Mouse (Mus musculus): ENCODE measurements around the gene Hk1.

The Hk1 gene

DNA sequence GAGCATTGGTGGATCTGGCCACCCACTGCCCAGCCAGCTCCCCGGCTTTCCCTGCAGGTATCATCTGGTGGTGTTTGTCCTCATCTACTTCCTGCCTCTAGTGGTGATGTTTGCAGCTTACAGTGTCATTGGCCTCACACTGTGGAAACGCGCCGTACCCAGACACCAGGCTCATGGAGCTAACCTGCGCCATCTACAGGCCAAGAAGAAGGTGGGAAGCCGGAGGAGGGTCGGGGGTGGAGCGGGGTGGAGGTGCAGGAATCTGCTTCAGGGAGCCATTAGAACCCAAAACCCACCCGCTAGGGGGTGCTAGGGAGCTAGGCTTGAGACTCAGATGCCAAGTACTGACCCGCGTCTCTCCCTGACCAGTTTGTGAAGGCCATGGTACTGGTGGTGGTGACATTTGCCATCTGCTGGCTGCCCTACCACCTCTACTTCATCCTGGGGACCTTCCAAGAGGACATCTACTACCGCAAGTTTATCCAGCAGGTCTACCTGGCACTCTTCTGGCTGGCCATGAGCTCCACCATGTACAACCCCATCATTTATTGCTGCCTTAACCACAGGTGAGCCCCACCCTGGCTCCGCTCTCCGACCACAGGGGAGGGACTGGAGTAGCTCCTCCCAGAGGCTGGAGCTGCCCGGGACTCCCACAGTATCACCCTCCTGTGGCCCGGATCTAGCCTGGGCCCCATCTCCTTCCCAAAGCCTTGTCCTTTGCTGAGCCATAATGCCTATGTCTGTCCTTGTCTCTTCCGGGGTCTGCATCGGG is 118.4 kb downstream of the Hk1 start:
- peak; percentile 53 for DNase-seq

DNA sequence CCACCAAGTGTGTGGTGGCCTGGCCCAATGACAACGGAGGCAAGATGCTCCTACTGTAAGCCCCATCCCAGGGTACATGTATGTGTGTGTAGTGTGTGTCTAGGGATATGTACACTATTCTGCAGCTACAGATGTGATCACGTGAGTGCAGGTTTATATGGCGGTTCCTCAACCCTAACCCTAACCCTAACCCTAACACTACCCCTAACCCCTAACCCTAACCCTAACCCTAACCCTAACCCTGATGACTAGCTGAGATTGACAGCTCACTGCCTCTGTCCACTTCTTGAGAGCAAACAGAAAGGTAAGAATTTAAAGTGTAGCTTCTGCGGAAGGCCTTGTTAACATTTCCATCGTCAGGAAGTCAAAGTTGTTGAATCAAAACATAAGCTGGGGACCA is 121.4 kb downstream of the Hk1 start:
- no peak for DNase-seq

DNA sequence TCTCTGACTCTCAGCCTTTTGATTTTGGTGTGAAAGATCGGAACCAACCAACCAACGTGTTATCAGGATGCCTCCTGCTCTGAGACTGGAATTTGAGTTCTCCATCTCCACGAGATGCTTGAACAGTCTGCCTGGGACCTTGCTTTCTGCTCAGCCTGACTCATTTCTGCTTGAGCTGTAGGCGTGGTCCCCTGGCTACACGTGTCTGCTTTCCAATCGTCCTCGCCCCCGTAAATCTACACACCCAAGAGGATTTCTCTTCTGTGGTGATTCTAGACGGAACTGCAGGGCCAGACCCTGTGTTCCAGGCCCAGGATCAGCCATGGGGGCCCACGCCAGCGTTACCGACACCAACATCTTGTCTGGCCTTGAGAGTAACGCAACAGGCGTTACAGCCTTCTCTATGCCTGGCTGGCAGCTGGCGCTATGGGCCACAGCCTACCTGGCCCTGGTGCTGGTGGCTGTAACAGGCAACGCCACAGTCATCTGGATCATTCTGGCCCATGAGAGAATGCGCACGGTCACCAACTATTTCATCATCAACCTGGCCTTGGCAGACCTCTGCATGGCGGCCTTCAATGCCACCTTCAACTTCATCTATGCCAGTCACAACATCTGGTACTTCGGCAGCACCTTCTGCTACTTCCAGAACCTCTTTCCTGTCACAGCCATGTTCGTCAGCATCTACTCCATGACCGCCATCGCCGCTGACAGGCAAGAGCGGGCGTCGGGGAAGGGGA is 127.0 kb downstream of the Hk1 start:
- DNase-seq, result peak; percentile 29

DNA sequence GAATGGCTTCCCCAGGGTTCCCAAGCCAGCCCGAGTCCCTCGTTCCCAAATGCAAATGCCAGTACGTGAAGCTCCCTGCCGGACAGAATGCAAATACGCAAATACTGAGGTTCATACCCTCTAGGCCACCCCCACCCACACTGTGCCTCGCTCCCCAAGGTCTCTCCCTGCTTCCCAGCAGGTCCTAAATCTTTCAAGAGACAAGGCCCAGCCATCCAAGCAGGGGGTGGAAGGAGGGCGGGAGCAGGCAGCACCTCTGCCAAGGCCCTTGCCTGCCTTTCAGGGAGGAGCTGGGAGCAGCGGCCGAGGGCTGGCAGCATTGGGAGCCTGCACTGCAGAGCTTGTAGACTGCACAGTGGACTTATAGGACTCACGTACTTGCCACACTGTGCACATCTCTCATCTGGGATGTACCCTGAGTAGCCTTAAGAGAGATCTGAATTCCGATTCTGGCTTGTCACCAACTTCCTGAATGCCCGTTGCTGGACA is 127.7 kb downstream of the Hk1 start, which contains the start of gene Tacr2:
TSS of gene Tacr2 (plus strand) at position 439 of the 489 bp plus-strand sequence.
- DNase-seq, result no peak

DNA sequence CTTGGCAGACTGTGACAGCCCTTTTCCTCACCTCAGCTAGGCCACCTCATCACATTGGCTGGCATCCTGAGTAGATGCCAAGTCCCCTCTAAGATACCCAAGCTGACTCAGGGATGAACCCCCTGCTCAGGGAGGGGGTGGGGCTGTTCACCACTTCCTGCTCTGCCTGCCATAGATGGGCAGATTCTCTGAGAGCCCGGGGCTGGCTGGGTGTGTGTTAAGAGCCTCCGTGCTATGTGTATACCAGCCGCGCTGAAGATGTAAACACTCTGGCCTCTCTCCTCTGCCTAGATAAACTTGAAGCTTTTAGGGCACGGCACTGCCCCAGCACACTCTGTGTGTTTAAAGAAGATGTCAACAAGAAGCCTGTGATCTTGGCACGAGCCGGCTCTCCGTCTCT is 131.9 kb downstream of the Hk1 start:
- DNase-seq, result no peak

DNA sequence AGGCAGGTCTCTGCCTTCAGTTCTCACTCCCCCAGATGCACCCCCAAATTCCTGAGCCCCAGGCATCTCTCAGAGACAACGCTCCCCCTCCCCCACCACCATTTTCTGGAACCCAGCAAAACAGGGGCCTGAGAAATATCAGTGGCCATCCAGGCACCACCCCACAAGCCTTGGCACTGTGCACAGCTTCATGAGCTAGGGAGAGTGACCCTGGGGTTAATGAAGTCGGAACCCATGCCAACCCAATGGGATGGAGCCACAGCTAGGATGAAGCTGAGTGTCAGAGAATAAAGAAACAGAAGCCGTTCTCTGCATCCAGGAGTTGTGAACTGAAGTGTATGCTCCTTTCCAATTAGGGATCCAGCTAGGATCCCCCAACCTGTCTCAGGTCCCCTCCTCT is 132.6 kb downstream of the Hk1 start:
- no peak for DNase-seq

DNA sequence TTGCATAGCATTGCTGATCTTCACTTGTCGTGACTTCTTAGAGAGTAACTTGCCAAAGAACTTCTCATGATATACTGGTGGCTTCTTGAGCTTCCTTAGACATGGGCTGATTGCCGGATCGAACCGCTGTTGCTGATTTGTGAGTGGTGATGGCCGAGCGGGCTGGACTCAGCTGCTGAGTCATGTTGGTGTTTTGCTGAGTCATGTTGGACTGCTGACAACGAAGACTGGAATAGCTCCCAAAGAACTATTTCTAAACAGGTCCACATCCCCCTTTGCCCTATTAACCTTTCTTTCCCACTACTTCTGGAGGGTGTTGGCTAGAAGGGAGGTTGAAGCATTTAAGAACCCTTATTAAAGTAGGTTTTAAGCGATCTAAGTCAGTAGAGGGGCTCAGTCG is 135.6 kb downstream of the Hk1 start:
- DNase-seq, result no peak

DNA sequence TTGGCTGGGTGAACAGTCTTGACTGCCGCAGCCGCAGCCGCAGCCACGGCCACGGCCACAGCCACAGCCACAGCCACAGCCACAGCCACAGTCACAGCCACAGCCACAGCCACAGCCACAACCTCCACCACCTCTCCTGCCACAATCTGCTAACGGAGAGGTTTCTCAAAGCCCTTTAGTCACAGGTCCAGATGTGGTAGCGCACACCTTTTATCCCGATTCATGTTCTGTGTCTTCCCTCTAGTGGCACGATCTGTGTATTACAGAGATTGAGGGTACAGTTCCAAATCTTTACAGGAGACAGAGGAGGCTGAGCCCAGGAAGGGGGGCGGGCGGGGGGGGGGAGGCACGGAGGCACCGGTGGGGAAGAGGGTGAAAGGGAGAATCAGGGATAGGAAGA is 136.8 kb downstream of the Hk1 start:
- DNase-seq, result peak; percentile 46

DNA sequence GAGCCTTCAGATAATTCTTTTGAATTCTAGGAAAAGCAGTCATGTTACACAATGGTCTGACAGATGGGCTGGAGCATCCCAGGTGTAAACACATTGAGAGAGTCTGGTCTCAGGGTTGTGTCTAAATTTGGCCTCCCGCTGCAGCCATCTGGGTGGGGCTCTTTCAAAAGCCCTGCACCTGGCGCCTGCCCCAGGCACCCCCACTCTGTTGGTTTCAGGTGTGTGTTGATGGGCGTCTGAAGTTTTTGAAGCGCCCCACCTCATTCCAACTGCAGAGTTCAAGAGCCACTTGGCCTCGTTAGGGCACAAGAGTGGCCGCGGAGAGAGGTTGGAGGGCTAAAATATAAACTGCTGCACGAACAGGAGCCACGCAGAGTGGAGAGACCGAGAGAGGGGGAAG is 137.3 kb downstream of the Hk1 start:
- no peak for DNase-seq

DNA sequence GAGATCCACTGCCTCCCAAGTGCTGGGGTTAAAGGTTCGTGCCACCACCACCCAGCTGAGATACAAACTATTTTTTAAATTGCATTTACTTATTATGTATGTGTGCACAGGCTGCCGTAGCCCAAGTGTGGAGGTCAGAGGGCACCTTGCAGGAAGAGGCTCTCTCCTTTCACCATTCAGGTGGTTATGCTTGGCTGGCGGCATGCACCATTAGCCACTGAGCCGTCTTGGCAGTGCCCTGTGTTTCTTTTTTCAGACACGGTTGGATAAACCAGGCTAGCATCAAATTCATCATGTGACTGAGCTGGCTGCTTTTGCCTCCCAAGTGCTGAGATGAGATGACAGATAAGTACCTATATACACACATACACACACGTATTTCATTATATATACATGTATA is 140.4 kb downstream of the Hk1 start:
- no peak for DNase-seq

DNA sequence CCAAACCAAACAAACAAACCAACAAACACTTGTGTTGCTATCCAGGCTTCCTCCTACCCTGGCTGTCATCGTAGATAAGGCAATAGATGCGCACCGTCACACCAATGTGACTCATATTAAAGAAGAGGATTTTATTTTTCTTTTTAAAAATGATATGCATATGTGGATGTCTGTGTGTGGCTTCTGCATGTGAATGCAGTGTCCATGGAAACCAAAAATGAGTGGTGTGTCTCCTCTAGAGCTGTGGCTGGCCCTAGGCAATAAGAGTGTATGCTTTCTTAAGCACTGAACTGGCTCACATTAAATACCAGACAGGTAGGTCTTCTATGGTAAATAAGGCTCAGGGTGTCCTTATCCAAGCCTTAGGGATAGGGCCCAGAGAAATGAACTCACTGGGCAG is 141.0 kb downstream of the Hk1 start:
- no peak for DNase-seq

DNA sequence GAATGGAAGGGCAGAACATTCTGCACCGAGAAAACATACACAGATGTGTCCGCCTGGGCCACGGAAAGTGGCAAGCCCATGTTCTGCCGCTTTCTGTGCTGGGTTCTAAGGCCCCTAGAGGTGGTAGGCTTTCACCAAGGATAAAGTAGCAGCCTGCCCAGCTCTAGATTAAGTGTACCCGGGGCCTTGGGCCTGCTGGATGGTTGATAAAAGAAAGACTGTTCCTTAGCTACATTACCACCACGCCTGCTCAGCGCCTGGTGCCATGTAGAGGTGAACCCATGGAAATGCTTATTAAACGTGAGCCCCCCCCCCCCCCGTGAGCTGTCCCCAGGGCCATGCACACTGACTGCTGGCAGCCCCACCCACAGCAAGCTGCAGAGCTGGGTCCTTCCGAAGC is 142.5 kb downstream of the Hk1 start:
- no peak for DNase-seq

DNA sequence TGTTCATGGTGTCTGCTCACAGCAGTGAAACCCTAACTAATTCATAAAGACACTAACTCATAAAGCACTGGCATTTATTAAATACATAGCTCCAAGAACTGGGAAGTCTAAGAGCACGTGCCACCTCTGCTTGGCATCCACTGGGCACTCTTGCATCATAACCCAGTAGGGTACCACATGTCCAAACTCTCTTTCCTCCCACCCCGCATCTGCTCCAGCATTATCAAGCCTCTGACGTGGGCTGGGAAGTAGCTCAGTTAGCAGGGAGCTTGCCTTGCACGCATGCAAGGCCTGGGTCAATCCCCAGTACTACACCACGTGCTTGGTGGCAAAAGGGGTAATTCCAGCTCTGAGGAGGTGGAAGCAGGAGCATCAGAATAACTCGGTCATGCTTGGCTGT is 143.5 kb downstream of the Hk1 start:
- no peak for DNase-seq

DNA sequence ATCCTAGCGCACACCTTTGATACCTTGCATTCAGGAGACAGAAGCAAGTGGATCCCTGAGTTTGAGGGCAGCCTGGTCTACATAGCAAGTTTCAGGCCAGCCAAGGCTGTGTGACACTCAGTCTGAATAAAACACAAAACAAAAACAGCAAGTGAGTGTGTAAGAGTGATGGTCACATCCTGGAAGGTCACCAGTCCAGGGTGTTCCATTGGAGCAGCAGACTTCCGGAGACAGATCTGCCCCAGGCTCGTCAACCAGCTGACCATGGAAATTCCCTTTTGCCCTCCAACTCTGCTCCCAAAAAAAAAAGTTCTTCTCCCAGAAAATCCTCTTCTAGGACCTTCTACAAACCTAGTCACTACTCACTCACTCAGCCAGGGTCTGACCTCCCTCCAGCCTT is 147.9 kb downstream of the Hk1 start:
- DNase-seq, result no peak

DNA sequence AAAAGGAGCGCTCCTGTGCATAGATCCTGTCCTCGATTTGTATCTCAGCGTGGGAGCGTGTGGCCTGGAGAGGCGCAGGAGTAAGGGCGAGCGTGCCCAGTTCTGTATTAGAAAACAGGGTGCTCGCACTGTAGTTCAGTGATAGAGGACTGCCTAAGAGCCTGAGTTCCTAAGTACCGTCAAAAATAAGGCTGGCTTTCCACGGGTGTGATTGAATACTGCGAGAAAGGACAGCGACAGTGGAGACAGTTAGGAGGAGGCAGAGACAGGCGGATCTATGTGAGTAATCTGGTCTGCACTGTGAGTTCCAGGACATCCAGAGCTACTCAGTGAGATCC is 148.3 kb downstream of the Hk1 start:
- DNase-seq, result no peak

DNA sequence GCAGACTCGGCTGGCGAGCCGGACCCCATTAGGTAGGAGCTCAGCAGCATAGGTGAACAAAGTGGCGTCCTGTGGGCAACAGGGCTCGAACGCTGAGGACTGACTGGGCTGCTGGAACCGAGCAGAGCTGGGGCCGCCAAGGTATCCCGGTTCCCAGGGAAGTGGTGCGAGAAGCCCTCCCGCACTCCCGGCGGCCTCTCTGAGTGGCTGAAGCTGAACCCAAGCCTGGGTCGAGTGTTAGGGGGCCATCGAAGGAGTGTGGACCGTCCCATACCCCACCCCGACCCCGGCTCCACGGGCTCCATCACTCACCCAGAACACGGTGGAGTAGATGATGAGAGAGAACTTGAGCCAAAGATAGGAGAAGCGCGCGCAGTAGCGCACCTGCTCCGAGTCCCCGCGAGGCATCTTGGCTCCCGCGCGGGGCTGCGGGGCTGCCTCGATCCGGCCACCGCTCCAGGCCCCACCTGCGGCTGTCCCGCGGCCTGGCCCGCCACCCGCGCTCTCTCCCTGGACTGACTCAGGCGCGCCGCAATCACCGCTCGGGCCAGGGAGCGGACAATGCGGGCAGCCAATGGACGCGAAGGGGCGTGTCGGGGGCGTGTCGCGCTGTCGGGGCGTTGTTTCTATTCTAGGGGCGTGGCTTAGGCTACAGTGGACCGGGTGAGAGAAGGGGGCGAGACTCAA is 148.9 kb downstream of the Hk1 start, which contains the start of gene Tspan15:
TSS of gene Tspan15 (minus strand) at position 544 of the 687 bp plus-strand sequence.
- peak; percentile 88 for DNase-seq

DNA sequence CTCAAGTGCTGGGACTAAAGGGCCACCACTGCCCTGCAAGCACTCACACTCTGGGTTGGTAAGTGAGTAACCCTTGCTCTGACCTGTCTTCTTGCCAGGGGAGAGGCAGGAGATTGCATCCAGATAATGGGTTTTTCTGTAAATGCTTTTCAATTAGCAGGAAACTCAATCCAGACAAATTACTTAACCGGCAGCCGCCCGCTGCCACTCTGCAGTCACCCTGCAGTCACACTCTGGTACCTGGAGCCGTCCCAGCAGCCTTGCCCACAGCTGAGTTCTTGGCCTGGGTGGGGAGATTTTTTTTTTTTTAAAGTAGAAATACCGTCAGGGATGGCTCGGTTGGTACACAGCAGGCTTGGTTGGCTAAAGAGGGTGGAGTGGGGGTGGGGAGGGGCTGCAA is 151.6 kb downstream of the Hk1 start:
- DNase-seq, result no peak

DNA sequence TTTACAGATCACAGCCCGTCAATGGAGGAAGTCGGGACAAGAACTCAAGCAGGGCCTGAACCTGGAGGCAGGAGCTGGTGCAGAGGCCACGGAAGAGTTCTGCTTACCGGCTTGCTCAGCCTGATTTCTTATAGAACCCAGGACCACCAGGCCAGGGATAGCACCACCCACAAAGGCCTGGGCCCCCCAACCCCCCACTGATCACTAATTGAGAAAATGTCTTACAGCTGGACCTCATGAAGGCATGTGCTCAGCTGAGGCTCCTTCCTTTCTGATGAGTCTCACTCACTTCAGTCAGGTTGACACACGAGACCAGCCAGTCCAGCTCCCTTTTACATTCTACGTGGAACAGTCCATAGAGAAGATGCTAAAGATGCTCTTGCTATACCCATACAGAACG is 153.9 kb downstream of the Hk1 start:
- no peak for DNase-seq

DNA sequence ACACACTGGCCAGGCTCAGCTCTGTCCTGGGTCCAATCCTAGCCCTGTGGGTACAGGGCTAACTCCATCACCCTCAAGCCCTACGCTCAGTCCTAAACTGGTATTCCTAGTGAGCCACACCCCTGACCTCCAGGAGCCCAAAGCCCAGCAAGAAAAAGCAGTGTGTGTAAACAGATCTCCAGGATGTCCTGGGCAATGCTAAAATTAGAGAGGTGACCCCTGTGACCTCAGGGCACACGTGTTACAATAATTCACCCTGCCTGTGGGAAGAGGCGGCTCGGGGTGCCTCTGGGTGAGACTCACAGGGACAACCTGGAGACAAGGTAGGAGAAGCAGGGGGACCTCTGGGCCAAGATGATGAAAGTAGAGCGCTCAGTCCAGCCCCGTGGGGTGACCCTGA is 155.5 kb downstream of the Hk1 start:
- no peak for DNase-seq

DNA sequence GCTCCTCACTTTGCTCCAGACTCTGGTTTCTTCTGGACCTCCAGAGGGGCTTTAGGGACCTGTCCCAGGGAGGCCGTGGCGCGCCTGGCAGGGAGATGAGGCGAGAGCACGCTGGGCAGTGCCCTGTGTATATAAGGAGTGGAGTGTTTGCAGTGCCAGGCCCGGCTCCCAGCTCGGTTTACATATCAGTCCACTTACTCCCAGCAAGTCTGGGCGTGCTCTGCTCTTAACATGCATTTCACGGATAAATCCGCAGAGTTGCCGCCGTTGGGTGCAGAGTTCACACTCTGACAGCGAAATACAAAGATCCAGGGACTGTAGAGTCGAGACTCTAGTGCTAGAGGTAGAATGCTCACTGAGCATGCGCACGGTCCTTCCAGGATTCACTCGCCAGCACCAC is 156.9 kb downstream of the Hk1 start:
- DNase-seq, result no peak

DNA sequence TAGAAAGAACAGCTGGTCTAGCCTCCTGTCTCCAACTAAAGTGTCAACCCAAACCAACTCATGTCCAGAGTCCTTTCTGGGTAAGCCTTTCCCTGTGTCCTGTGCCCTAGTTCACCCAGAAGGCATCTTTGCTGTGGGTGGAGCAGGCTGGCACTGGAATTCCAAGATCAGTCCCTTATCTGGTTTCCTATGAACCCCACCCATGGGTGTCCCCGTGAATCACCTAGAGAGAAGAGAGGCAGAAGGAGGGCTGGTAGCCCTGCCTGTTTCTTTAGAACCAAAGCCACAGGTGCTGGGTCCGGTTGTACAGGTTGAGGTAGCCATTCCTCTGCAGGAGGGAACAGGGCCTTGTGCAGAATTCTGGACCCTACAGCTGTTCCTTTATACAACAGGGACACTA is 158.1 kb downstream of the Hk1 start:
- DNase-seq, result no peak

DNA sequence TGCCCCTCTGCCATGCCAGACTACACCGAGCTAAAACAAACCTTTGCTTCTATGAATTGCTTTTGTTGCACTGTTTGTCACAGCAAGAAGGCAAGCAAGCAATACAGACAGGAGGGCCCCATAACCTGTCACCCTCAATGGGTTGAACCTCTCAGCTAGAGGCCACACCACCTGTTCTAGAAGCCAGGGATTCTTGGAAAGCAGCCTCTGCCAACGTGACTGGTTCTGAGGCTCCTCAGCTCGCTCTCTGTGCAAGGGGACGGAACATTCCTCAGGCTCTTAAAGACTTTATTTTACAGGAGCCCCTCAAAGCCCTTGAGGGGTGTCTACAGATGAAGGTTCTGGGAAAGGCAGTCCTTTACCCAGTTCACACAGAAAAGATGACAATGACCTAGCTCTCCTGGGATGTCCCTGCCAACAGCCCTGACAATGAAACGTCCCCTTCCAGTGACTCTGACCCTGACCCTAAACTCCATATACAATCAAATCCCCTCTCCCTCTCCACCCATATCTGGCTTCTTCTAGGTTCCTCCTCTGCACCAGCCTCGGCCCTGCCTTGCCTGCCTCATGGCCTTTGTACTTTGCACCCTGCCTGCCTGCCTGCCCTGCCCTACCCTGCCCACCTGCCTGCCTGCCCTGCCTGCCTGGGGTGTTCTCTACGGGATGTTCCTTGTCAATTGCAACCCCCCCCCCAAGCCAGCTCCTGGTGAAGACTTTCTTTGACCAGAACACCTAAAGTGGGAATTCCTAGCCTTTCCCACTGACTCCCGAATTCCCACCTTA is 158.8 kb downstream of the Hk1 start:
- no peak for DNase-seq

Measured in right cerebral cortex, adult 18-20 months (tissue).